Mouse (Mus musculus): Measurements from ENCODE around the gene Dnajc11. TPM values are rescaled to one million over a fixed set of nuclear protein-coding genes. Genes with fewer than 3 reads are reported as not detected.

Gene Dnajc11
- polyA plus RNA-seq, 1 experiment from 2014 or later: 63.8 TPM

DNA sequence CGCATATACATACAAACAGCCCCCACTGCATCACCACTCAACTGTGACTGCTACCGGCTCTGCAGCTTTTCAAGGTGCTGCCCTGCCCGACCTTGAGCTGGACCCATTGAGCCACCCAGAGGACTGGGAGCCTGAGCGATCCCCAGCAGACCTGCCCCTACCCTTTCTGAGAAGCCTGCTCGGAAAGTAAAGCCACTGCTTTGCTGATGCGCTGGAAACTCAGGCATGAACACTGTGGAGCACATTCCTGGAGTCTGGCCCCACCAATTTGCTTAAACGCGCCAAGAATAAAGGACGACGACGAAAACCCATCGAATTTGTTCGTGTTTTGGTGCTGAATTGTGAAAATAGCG lies 74.6 kb downstream of the Dnajc11 start:
- no peaks in the 10 kb centered on the region for H3K9me3 ChIP-seq (replicated peaks; ENCODE audit: control insufficient read depth, low read length)
- peak overlapping the region; percentile 80 for H3K4me3 ChIP-seq (ENCODE audit: low read length)
- H3K36me3 ChIP-seq (ENCODE audit: control insufficient read depth, insufficient read depth): no peaks in the 10 kb centered on the region
- WGBS: under 1% methylated on average over 14 of the region's 14 CpGs
- H3K27ac ChIP-seq (ENCODE audit: low read length): peak overlapping the region; percentile 93
- peak overlapping the region; percentile 96 for H3K4me2 ChIP-seq (ENCODE audit: low read depth, low read length)
- ATAC-seq (replicated peaks; ENCODE audit: extremely low read depth, insufficient read depth, low FRiP score): no peak
- peaks cover 33% of the 10 kb centered on the region for H3K4me1 ChIP-seq (ENCODE audit: control insufficient read depth, insufficient read depth, low read length)
- no peaks in the 10 kb centered on the region for H3K27me3 ChIP-seq (ENCODE audit: control insufficient read depth, insufficient read depth, low read length)
- H3K9ac ChIP-seq (ENCODE audit: low read length): peak overlapping the region; percentile 88

- Histone ChIP-seq H3K4me1 (ENCODE audit: control insufficient read depth, insufficient read depth, low read length) (peaks cover 37% of the 10 kb centered on the region), H3K27ac (ENCODE audit: low read length) (peak within 1 kb of the TSS; percentile 93), H3K9ac (ENCODE audit: low read length) (peak within 1 kb of the TSS; percentile 88), H3K4me3 (ENCODE audit: low read length) (peak within 1 kb of the TSS; percentile 80), H3K4me2 (ENCODE audit: low read depth, low read length) (peak within 1 kb of the TSS; percentile 96), H3K36me3 (ENCODE audit: control insufficient read depth, insufficient read depth) (no peaks in the 10 kb centered on the region), H3K27me3 (ENCODE audit: control insufficient read depth, insufficient read depth, low read length) (no peaks in the 10 kb centered on the region), H3K9me3 (replicated peaks; ENCODE audit: control insufficient read depth, low read length) (no peaks in the 10 kb centered on the region)
- peak; percentile 87 for ATAC-seq (replicated peaks; ENCODE audit: extremely low read depth, insufficient read depth, low FRiP score)
- under 1% methylated on average over 45 of the region's 45 CpGs for WGBS
Measured at GRCm38 (mm10) chr4:152008622-152009075, 75.2 kb downstream of the Dnajc11 start, which contains the start of gene Klhl21. Gene Klhl21, plus strand, starts transcription at chr4:152008803.

GRCm38 (mm10) chr4:152009076-152010051 lies 75.9 kb downstream of the Dnajc11 start:
- Histone ChIP-seq H3K9ac (ENCODE audit: low read length) (peak overlapping the region; percentile 88), H3K27ac (ENCODE audit: low read length) (peak overlapping the region; percentile 93), H3K4me1 (ENCODE audit: control insufficient read depth, insufficient read depth, low read length) (peaks cover 43% of the 10 kb centered on the region), H3K36me3 (ENCODE audit: control insufficient read depth, insufficient read depth) (no peaks in the 10 kb centered on the region), H3K4me2 (ENCODE audit: low read depth, low read length) (peak overlapping the region; percentile 96), H3K4me3 (ENCODE audit: low read length) (peak overlapping the region; percentile 80), H3K9me3 (replicated peaks; ENCODE audit: control insufficient read depth, low read length) (no peaks in the 10 kb centered on the region), H3K27me3 (ENCODE audit: control insufficient read depth, insufficient read depth, low read length) (no peaks in the 10 kb centered on the region)
- under 1% methylated on average over 115 of the region's 115 CpGs for WGBS
- peak; percentile 7 for ATAC-seq (replicated peaks; ENCODE audit: extremely low read depth, insufficient read depth, low FRiP score)

GRCm38 (mm10) chr4:152010091-152010706 lies 76.7 kb downstream of the Dnajc11 start:
- peak; percentile 20 for ATAC-seq (replicated peaks; ENCODE audit: extremely low read depth, insufficient read depth, low FRiP score)
- no peaks in the 10 kb centered on the region for H3K9me3 ChIP-seq (replicated peaks; ENCODE audit: control insufficient read depth, low read length)
- H3K4me2 ChIP-seq (ENCODE audit: low read depth, low read length): peak overlapping the region; percentile 96
- H3K9ac ChIP-seq (ENCODE audit: low read length): peak overlapping the region; percentile 88
- peaks cover 4% of the 10 kb centered on the region; the same call in 1 of the 2 replicates for H3K36me3 ChIP-seq (ENCODE audit: control insufficient read depth, insufficient read depth)
- H3K4me1 ChIP-seq (ENCODE audit: control insufficient read depth, insufficient read depth, low read length): peaks cover 43% of the 10 kb centered on the region
- no peaks in the 10 kb centered on the region for H3K27me3 ChIP-seq (ENCODE audit: control insufficient read depth, insufficient read depth, low read length)
- H3K27ac ChIP-seq (ENCODE audit: low read length): peak overlapping the region; percentile 93
- under 1% methylated on average over 10 of the region's 10 CpGs for WGBS
- peak overlapping the region; percentile 80 for H3K4me3 ChIP-seq (ENCODE audit: low read length)

GRCm38 (mm10) chr4:152010707-152011134 lies 77.2 kb downstream of the Dnajc11 start:
- Histone ChIP-seq H3K4me2 (ENCODE audit: low read depth, low read length) (peak overlapping the region; percentile 96), H3K27me3 (ENCODE audit: control insufficient read depth, insufficient read depth, low read length) (no peaks in the 10 kb centered on the region), H3K27ac (ENCODE audit: low read length) (peak overlapping the region; percentile 93), H3K9ac (ENCODE audit: low read length) (peak overlapping the region; percentile 88), H3K36me3 (ENCODE audit: control insufficient read depth, insufficient read depth) (peaks cover 8% of the 10 kb centered on the region), H3K4me1 (ENCODE audit: control insufficient read depth, insufficient read depth, low read length) (peaks cover 43% of the 10 kb centered on the region), H3K9me3 (replicated peaks; ENCODE audit: control insufficient read depth, low read length) (no peaks in the 10 kb centered on the region), H3K4me3 (ENCODE audit: low read length) (peak overlapping the region; percentile 80)
- ATAC-seq (replicated peaks; ENCODE audit: extremely low read depth, insufficient read depth, low FRiP score): no peak
- 6% methylated on average over 13 of the region's 13 CpGs for WGBS

GRCm38 (mm10) chr4:152011171-152011760 lies 77.8 kb downstream of the Dnajc11 start:
- ATAC-seq (replicated peaks; ENCODE audit: extremely low read depth, insufficient read depth, low FRiP score): no peak
- Histone ChIP-seq H3K9ac (ENCODE audit: low read length) (peak overlapping the region; percentile 88), H3K4me3 (ENCODE audit: low read length) (peak overlapping the region; percentile 80), H3K4me1 (ENCODE audit: control insufficient read depth, insufficient read depth, low read length) (peaks cover 43% of the 10 kb centered on the region), H3K4me2 (ENCODE audit: low read depth, low read length) (peak overlapping the region; percentile 96), H3K27ac (ENCODE audit: low read length) (peak overlapping the region; percentile 93), H3K9me3 (replicated peaks; ENCODE audit: control insufficient read depth, low read length) (no peaks in the 10 kb centered on the region), H3K36me3 (ENCODE audit: control insufficient read depth, insufficient read depth) (peaks cover 10% of the 10 kb centered on the region), H3K27me3 (ENCODE audit: control insufficient read depth, insufficient read depth, low read length) (no peaks in the 10 kb centered on the region)
- 40% methylated on average over 8 of the region's 8 CpGs for WGBS

DNA sequence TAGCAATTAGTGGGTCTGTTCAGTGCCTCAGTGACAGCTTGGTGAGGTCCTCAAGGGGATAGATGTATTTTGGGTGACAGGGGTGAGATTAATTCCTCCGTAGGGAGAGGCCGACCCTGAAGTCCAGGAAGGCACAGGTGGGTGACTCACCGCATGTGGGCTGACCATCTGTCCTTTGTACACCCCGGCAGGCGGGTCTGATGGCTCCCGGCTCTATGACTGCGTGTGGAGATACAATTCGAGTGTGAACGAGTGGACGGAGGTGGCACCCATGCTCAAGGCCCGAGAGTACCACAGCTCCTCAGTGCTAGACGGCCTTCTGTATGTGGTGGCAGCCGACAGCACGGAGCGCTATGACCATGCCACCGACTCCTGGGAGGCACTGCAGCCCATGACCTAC lies 78.6 kb downstream of the Dnajc11 start:
- Histone ChIP-seq H3K9me3 (replicated peaks; ENCODE audit: control insufficient read depth, low read length) (no peaks in the 10 kb centered on the region), H3K27ac (ENCODE audit: low read length) (peak overlapping the region; percentile 93; the same call in 1 of the 2 replicates), H3K9ac (ENCODE audit: low read length) (peak overlapping the region; percentile 37), H3K4me2 (ENCODE audit: low read depth, low read length) (peak overlapping the region; percentile 96), H3K4me1 (ENCODE audit: control insufficient read depth, insufficient read depth, low read length) (peaks cover 42% of the 10 kb centered on the region), H3K4me3 (ENCODE audit: low read length) (peak overlapping the region; percentile 80), H3K36me3 (ENCODE audit: control insufficient read depth, insufficient read depth) (peaks cover 10% of the 10 kb centered on the region), H3K27me3 (ENCODE audit: control insufficient read depth, insufficient read depth, low read length) (no peaks in the 10 kb centered on the region)
- 74% methylated on average over 16 of the region's 16 CpGs for whole genome bisulfite sequencing
- ATAC-seq (replicated peaks; ENCODE audit: extremely low read depth, insufficient read depth, low FRiP score): no peak

DNA sequence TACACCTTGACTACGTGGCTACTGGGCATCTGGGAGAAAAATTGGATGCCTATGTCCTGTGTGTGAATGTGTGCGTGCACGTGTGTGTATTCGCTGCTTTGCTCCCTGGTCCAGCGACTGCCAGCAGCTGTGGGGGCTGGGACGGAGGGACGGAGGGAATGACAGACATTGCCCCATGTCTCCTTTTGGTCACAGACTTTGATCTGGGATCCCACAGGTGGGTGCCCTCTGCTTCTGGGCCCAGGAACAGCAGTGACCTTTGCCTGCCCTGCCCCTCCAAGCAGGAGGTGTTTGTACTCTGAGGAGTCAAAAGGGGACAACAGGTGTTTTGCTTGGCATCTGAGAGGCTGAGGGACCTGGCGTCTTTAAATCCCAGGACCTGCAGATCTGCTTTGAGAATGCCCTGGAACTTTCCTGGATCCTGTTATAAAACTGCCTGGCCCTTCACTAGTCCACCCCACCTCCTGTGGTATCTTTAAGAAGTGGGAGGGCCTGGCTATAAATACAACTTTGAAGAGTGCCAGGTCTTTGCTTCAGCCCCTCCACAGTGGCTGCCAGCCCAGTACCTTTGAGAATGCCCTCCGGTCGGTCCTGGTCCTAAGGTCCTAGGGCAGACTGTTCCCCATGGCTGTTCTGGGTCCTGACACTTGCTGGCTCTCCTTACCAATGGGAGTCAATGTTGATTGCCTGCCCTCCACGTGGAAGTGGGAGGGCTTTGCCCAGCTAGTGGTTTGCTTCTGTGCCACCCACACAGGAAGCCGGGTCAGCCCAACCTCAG lies 79.7 kb downstream of the Dnajc11 start:
- Histone ChIP-seq H3K9me3 (replicated peaks; ENCODE audit: control insufficient read depth, low read length) (no peaks in the 10 kb centered on the region), H3K9ac (ENCODE audit: low read length) (peak overlapping the region; percentile 51), H3K27ac (ENCODE audit: low read length) (peak overlapping the region; percentile 83), H3K4me1 (ENCODE audit: control insufficient read depth, insufficient read depth, low read length) (peaks cover 34% of the 10 kb centered on the region), H3K27me3 (ENCODE audit: control insufficient read depth, insufficient read depth, low read length) (no peaks in the 10 kb centered on the region), H3K36me3 (ENCODE audit: control insufficient read depth, insufficient read depth) (peaks cover 13% of the 10 kb centered on the region), H3K4me3 (ENCODE audit: low read length) (peak overlapping the region; percentile 24), H3K4me2 (ENCODE audit: low read depth, low read length) (peak overlapping the region; percentile 52)
- ATAC-seq (replicated peaks; ENCODE audit: extremely low read depth, insufficient read depth, low FRiP score): no peak; the same call in 1 of the 2 replicates
- 55% methylated on average over 12 of the region's 12 CpGs for WGBS

Measured in heart, embryonic 16.5 days (tissue).